Mouse (Mus musculus) heart, adult 2 months (tissue): Measurements from ENCODE around the gene Nbeal2. TPM values are rescaled to one million over a fixed set of nuclear protein-coding genes. Genes with fewer than 3 reads are reported as not detected.
A peak's percentile ranks its signal among the peaks of the same experiment; 100 is the strongest.

ENCODE experiments used
- DNase-seq, 2 experiments: peaks; one replicate each; pipeline ENCODE4 v3.0.0; 2021
- H3K27ac ChIP-seq: fragments of 200-600 bp; 2 replicates; pipeline ENCODE4 v1.8.1; 2022
- H3K27me3 ChIP-seq: fragments of 200-500 bp; 2 replicates; pipeline ENCODE4 v1.6.1; 2012; ENCODE audit warnings: mild to moderate bottlenecking, low read length, inconsistent platforms, mixed read lengths; ENCODE audit not compliant: control insufficient read depth, insufficient read depth
- H3K36me3 ChIP-seq: fragments of 200-500 bp; 2 replicates; pipeline ENCODE4 v1.6.1; 2012; ENCODE audit warnings: low read length, inconsistent platforms; ENCODE audit not compliant: control insufficient read depth, insufficient read depth
- H3K4me1 ChIP-seq: fragments of 200-500 bp; 2 replicates; pipeline ENCODE4 v1.6.1; 2011; ENCODE audit warnings: low read length; ENCODE audit not compliant: control insufficient read depth, insufficient read depth
- H3K4me3 ChIP-seq: fragments of 200-600 bp; 2 replicates; pipeline ENCODE4 v1.8.1; 2022
- H3K79me2 ChIP-seq: fragments of 200-500 bp; replicated peaks from 2 replicates; pipeline ENCODE4 v1.6.1; 2012; ENCODE audit warnings: mild to moderate bottlenecking, inconsistent platforms, low read length, moderate library complexity, mixed read lengths; ENCODE audit not compliant: control insufficient read depth, insufficient read depth
- H3K9ac ChIP-seq: fragments of 200-500 bp; 2 replicates; pipeline ENCODE4 v1.6.1; 2012; ENCODE audit warnings: low read depth, mild to moderate bottlenecking, control low read depth, inconsistent platforms, low read length, mixed read lengths
- CTCF ChIP-seq: fragments of 200-600 bp; IDR thresholded peaks from 2 replicates; pipeline ENCODE4 v1.8.1; 2022; ENCODE audit warnings: antibody characterized with exemption, mild to moderate bottlenecking, moderate library complexity
- EP300 ChIP-seq: fragments of 200-500 bp; IDR thresholded peaks from 2 replicates; pipeline ENCODE4 v1.6.1; 2011; ENCODE audit warnings: low read depth, low read length, control low read depth; ENCODE audit not compliant: insufficient read depth
- POLR2A ChIP-seq: fragments of 200-500 bp; IDR thresholded peaks from 2 replicates; pipeline ENCODE4 v1.6.1; 2011; ENCODE audit warnings: mild to moderate bottlenecking, low read depth, low read length, control low read depth; ENCODE audit not compliant: insufficient read depth
- WGBS: fragments of 180-500 bp; shearing (Covaris S2); methylation state at CpG from one replicate; pipeline ENCODE4 v1.1.7; 2018; 5-methylcytosine and 5-hydroxymethylcytosine counted together
- intact Hi-C: fragments of 180-260 bp; cut with DNase I; formaldehyde crosslinking; loops from one replicate; pipeline ENCODE4 v1.15.1; 2025
- polyA plus RNA-seq: library from polyadenylated mRNA; depleted of rRNA; stranded (reverse); fragments of >200 nt; gene quantifications from 2 replicates; pipeline ENCODE4 v1.2.3, GENCODE M21; 2012
- total RNA-seq, 2 experiments: library from RNA; stranded (reverse); gene quantifications; 2 replicates each; pipeline ENCODE4 v1.2.3; 2021

Gene Nbeal2
- total and polyA plus RNA-seq, 3 experiments = 7.6 to 18.4 (median 8.5) TPM

- peaks cover 7% of the 10 kb centered on the region for H3K4me1 ChIP-seq
- DNase-seq = peak; percentile 66 to 73
- intact Hi-C loops = loop anchor here (1.0 to 2.0 kb wide), 2 partner anchors 17 to 57 kb away; no protein-coding TSS in a partner anchor
Measured at GRCm38 (mm10) chr9:110651931-110652722, 1.8 kb downstream of the Nbeal2 start.

DNA sequence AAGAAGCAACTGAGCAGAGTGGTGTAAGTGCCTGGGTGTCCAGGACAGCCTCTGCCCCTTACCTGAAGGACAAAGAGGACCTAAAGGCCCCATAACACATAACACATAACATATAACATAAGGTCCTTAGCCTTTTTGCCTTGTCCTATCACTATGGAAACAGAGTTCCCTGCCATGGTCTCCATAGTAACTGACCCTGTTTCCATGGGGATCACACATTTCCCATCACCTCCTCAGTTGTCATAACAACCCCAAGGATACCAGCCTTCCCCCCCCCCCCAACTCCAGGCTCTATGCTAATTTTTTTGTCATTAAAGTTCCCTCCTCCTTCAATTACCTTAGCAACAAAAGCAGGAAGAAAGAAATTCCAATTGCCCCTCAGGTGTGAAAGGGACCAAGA, 4.2 kb downstream of the Nbeal2 start:
- no peak for DNase-seq
- Histone ChIP-seq H3K79me2 (peaks cover 2% of the 10 kb centered on the region; the same call in 1 of the 2 replicates), H3K4me3 (no peak overlapping the region), H3K27me3 (no peaks in the 10 kb centered on the region), H3K9ac (no peak overlapping the region), H3K27ac (no peak overlapping the region), H3K4me1 (peaks cover 9% of the 10 kb centered on the region), H3K36me3 (no peaks in the 10 kb centered on the region)
- intact Hi-C loops = no loop called here
- no peak for TF ChIP-seq CTCF
- TF ChIP-seq EP300 = no peak
- no peak for TF ChIP-seq POLR2A

More at GRCm38 (mm10) chr9:110651931-110652722, 1.8 kb downstream of the Nbeal2 start:
- H3K4me3 ChIP-seq = peak overlapping the region; percentile 75
- H3K9ac ChIP-seq = peak overlapping the region; percentile 70
- no peaks in the 10 kb centered on the region; the same call in 1 of the 2 replicates for H3K79me2 ChIP-seq
- H3K27me3 ChIP-seq = no peaks in the 10 kb centered on the region
- H3K36me3 ChIP-seq = no peaks in the 10 kb centered on the region
- 24% methylated on average over 13 of the region's 13 CpGs for WGBS
- peak overlapping the region; percentile 86 for H3K27ac ChIP-seq
- peak; percentile 57 for TF ChIP-seq CTCF
- 0 out of 2 replicates have a peak, but pooled peaks have one; percentile 33 for TF ChIP-seq EP300
- TF ChIP-seq POLR2A = peak; percentile 49; the same call in 1 of the 2 replicates

DNA sequence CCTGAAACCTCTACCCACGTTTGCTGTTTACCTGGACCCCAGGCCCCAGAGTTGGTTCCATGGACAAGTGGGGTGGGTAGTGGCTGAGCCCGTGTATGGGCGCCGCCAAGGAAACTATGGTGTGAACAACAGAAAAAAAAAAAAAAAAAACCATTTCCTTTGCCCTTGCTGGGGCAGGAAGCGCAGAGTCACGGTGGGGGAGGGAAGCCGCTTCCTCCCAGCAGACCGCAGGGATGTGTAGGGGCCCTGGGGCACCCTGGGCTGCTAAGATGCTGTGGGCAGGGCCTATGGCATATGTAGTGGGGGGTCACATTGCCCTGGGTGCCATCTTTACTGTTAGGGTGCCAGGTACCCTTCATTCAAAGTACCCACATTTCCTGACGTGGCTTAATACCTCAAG, 8.7 kb downstream of the Nbeal2 start:
- Histone ChIP-seq H3K27me3 (no peaks in the 10 kb centered on the region), H3K4me3 (no peak overlapping the region), H3K9ac (no peak overlapping the region), H3K36me3 (no peaks in the 10 kb centered on the region), H3K27ac (no peak overlapping the region), H3K79me2 (peaks cover 2% of the 10 kb centered on the region; the same call in 1 of the 2 replicates), H3K4me1 (peaks cover 6% of the 10 kb centered on the region)
- DNase-seq = peak in 1 of 2 experiments; percentile 55
- 51% methylated on average over 9 of the region's 9 CpGs for whole genome bisulfite sequencing
- TF ChIP-seq EP300 (no peak), POLR2A (no peak), CTCF (no peak)
- intact Hi-C loops = no loop called here

DNA sequence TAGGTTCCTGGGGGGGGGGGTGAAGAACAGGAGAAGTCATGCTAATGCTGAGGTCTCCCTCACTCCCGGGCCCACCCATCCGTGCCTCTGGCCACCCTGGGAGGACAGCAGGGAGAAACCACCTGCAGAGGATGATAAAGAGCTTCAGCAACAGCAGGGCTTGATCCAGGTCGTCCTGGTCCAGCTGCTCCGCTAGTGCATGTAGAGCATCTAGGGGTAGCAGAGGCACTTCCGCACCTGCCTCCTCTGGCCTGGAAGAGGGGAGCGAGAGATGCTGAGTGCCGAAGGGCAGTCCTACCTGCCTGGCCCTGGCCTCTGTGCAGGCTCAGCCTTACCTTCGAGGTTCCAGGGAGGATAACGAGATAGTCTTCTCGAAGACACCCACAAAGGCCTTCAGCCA, 9.7 kb downstream of the Nbeal2 start:
- no peak for TF ChIP-seq CTCF
- TF ChIP-seq POLR2A = no peak
- no peak for TF ChIP-seq EP300
- Histone ChIP-seq H3K36me3 (no peaks in the 10 kb centered on the region), H3K27ac (no peak overlapping the region), H3K9ac (no peak overlapping the region), H3K27me3 (no peaks in the 10 kb centered on the region), H3K4me3 (no peak overlapping the region), H3K4me1 (peaks cover 7% of the 10 kb centered on the region), H3K79me2 (peaks cover 2% of the 10 kb centered on the region; the same call in 1 of the 2 replicates)
- intact Hi-C loops = no loop called here
- DNase-seq = no peak
- WGBS = 90% methylated on average over 10 of the region's 10 CpGs

DNA sequence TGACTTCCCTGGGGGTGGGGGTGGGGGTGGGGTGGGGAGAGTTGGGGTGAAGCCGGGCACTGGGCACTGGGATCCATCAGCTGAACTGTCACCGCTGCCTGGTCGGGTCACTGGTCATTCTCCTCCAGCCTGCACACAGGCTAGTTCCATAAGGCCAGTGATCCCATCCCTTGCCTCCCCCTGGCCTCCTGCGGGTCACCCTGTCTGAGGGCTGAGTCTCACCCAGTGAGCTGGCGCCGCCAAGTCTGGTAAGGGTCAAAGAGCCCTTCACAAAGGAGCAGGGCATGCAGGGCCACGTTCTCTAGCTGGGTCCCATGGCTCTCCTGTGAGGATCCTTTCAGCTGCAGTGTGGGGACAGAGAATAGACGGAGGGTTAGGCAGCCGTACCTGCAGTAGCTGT, 10.2 kb downstream of the Nbeal2 start:
- no peaks in the 10 kb centered on the region for H3K27me3 ChIP-seq
- no peak for TF ChIP-seq CTCF
- no peak for TF ChIP-seq EP300
- TF ChIP-seq POLR2A = no peak
- no peak overlapping the region for H3K27ac ChIP-seq
- WGBS = 78% methylated on average over 9 of the region's 9 CpGs
- H3K9ac ChIP-seq = no peak overlapping the region
- no peak for DNase-seq
- intact Hi-C loops = no loop called here
- peaks cover 7% of the 10 kb centered on the region for H3K4me1 ChIP-seq
- H3K36me3 ChIP-seq = no peaks in the 10 kb centered on the region
- H3K4me3 ChIP-seq = no peak overlapping the region
- H3K79me2 ChIP-seq = 0 out of 2 replicates have a peak, but pooled peaks cover 2% of the 10 kb centered on the region

- Histone ChIP-seq H3K36me3 (no peaks in the 10 kb centered on the region), H3K27me3 (no peaks in the 10 kb centered on the region), H3K27ac (no peak overlapping the region), H3K4me3 (no peak overlapping the region), H3K9ac (no peak overlapping the region), H3K4me1 (peaks cover 7% of the 10 kb centered on the region), H3K79me2 (0 out of 2 replicates have a peak, but pooled peaks cover 2% of the 10 kb centered on the region)
- 63% methylated on average over 5 of the region's 5 CpGs for WGBS
- intact Hi-C loops = no loop called here
- TF ChIP-seq CTCF = no peak
- no peak for TF ChIP-seq POLR2A
- TF ChIP-seq EP300 = no peak
- DNase-seq = no peak
Measured at GRCm38 (mm10) chr9:110642812-110643524, 11.0 kb downstream of the Nbeal2 start.
